Mouse (Mus musculus) limb, embryonic 12.5 days (tissue): ENCODE measurements around the gene Cdcp2. TPM values are rescaled to one million over a fixed set of nuclear protein-coding genes. Genes with fewer than 3 reads are reported as not detected.

Experiments
- polyA plus RNA-seq: library from polyadenylated mRNA; unstranded; fragments of >200 nt; fragmentation: Nextera tagmentation; extraction: Ambion mirVana; gene quantifications from 2 replicates; pipeline ENCODE4 v1.2.1, GENCODE M21; 2016

Cdcp2 gene
- polyA plus RNA-seq, 1 experiment from 2014 or later: not detected

Other genes starting within 250 kb of the Cdcp2 start
- 278 and 295 TPM in 2 replicates for gene Ssbp3, start 186.2 kb upstream of the Cdcp2 start, polyA plus RNA-seq
- 97.8 and 102 TPM in 2 replicates for gene Mrpl37, start 30.0 kb upstream of the Cdcp2 start, polyA plus RNA-seq
- gene Cyb5rl, start 29.9 kb upstream of the Cdcp2 start, polyA plus RNA-seq: 4.6 and 7.1 TPM in 2 replicates
- 336 and 348 TPM in 2 replicates for gene Tmem59, start 81.5 kb downstream of the Cdcp2 start, polyA plus RNA-seq
- gene Tceanc2, start 82.2 kb downstream of the Cdcp2 start, polyA plus RNA-seq: 18.6 and 24.7 TPM in 2 replicates
- not detected in 2 replicates for gene Ldlrad1, start 112.3 kb downstream of the Cdcp2 start, polyA plus RNA-seq
- gene Lrrc42, start 156.6 kb downstream of the Cdcp2 start, polyA plus RNA-seq: 107 and 111 TPM in 2 replicates
- 44.3 and 51.1 TPM in 2 replicates for gene Hspb11, start 156.7 kb downstream of the Cdcp2 start, polyA plus RNA-seq
- gene Dio1, start 210.3 kb downstream of the Cdcp2 start, polyA plus RNA-seq: not detected in 2 replicates
- 44.1 and 48.5 TPM in 2 replicates for gene Yipf1, start 217.5 kb downstream of the Cdcp2 start, polyA plus RNA-seq